Mouse (Mus musculus) adrenal gland, adult 2 months (tissue): ENCODE data around the gene Olfr330. TPM values are rescaled to one million over a fixed set of nuclear protein-coding genes. Genes with fewer than 3 reads are reported as not detected.
A peak's percentile ranks its signal among the peaks of the same experiment; 100 is the strongest.
"Not testable (repeated sequence)": the region's sequence is repeated elsewhere in the genome, so short reads cannot be mapped to it uniquely, and the experiment has no call there.

Source experiments
- DNase-seq: peaks from one replicate; pipeline ENCODE4 v3.0.0; 2021
- long read RNA-seq: library from polyadenylated mRNA; stranded (forward); transcript quantifications from one replicate; pipeline ENCODE4 v2.0.0, GENCODE M21; 2021
- polyA plus RNA-seq: library from polyadenylated mRNA; depleted of rRNA; stranded (reverse); fragments of >200 nt; gene quantifications from 2 replicates; pipeline ENCODE4 v1.2.3, GENCODE M21; 2012; rRNA removed
- total RNA-seq, 2 experiments: library from RNA; stranded (reverse); gene quantifications; 2 replicates each; pipeline ENCODE4 v1.2.3; 2021

The Olfr330 gene
- total RNA-seq (1 to 10 TPM in 1 of 2 experiments, under 1 TPM in 1; 0.41 to 1.0 TPM), polyA plus RNA-seq (0.95 and 3.2 TPM in 2 replicates)
- long read RNA-seq = 0 reads

DNA sequence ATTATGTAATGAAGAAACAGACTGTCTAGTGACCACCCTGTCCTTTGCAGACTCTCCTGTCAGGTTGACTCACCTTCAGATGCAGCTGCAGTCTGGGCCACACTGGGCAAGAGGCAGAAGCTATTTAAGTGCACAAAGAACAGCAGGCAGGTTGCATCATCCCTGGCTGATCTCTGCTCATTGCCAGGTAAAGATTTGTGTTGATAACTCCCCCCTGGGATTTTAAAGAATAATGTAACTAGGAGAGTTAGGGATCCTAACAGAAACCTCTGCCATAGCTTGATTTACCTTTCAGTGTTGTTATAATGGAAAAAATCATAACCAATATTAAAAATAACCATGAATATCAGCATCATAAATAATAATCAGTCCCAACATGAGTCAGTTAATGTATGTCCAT lies at the start of gene Olfr330:
Gene Olfr330, minus strand, starts transcription at position 101 of the 400 bp plus-strand sequence.
- DNase-seq = not testable (repeated sequence)

DNA sequence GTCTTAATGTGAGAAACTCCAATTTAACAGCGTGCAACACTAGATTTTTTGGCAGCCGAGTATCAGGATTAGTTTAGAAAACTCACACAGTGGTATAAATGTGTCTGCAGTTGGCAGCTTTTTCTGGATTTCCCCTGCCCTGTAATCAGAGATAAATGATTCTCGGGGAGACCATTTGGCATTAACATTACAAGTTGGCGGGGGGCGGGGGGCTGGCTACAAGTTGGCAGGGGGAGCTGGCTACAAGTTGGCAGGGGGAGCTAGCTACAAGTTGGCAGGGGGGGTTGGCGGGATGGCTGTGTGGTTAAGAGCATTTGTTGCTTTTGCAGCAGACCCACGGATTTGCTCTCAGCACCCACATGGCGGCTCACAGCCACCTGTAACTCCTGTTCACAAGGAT lies 44.0 kb upstream of the Olfr330 start:
- DNase-seq = no peak

DNA sequence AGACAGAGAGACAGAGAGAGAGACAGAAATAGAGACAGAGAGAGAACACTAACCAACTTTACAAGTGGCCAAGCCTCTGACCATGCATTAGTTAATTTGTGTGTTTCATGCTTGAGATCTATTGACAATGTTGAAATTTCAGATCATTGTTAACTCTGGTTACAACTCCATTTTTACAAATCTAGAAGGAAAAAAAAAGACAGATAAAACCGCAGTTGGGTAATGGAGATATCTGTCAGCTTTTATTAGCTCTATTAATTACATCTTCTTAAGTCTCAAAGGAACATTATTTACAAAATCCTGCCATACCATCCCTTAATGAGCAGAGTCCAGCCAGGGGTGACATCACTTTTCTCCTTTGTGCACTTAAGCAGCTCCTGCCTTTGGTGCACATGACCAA lies 42.8 kb upstream of the Olfr330 start, which contains the start of gene Olfr325:
Gene Olfr325, plus strand, starts transcription at position 301 of the 400 bp plus-strand sequence.
- no peak for DNase-seq

DNA sequence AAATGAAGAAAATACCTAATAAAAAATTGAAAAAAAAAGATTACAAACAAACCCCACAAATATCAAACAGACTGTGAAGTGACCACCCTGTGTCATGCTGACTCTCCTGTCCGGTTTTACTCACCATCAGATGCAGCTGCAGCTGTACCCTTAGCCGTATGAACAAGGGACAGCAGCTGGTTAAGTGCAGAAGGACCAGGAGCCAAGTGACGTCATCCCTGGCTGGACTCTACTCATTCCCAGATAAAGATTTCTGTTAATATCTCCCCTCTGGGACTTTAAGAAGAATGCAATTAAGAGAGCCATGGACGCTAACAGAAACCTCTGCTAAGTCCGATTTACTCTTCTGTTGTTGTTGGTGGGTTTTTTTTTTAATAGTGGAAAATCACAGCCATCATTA lies 35.8 kb upstream of the Olfr330 start, which contains the start of gene Olfr224:
Gene Olfr224, minus strand, starts transcription at position 149 of the 400 bp plus-strand sequence.
- DNase-seq = no peak

DNA sequence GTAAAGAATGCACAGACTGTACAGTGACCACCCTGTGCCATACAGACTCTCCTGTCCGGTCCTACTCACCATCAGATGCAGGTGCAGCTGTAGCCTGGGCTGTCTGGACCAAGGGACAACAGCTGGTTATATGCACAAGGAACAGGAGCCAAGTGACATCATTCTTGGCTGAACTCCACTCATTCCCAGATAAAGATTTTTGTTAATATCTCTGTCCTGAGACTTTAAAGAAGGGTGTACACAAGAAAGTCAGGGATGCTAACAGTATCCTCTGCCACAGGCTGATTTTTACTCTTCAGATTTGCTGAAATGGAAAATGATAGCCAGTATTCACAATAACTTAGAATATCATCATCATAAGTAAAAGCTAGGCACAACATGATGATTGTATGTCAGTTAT lies 20.9 kb upstream of the Olfr330 start, which contains the start of gene Olfr328:
Gene Olfr328, minus strand, starts transcription at position 101 of the 400 bp plus-strand sequence.
- DNase-seq = no peak

DNA sequence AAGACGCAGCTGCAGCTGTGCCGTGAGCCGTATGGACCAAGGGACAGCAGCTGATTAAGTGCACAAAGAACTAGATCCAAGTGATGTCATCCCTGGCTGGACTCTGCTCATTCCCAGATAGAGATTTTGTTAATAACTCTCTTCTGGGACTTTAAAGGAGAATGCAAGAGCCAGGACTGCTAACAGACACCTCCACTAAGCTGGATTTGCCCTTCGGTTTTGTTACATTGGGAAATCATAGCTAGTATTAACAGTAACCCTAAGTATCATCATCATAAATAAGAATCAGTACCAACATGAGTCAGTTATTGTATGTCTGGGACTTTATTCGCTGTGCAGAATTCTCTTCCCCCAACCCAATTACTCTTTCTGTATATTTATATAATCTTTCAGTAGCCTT lies 11.7 kb upstream of the Olfr330 start, which contains the start of gene Olfr329-ps:
Gene Olfr329-ps, minus strand, starts transcription at position 101 of the 400 bp plus-strand sequence.
- no peak for DNase-seq

DNA sequence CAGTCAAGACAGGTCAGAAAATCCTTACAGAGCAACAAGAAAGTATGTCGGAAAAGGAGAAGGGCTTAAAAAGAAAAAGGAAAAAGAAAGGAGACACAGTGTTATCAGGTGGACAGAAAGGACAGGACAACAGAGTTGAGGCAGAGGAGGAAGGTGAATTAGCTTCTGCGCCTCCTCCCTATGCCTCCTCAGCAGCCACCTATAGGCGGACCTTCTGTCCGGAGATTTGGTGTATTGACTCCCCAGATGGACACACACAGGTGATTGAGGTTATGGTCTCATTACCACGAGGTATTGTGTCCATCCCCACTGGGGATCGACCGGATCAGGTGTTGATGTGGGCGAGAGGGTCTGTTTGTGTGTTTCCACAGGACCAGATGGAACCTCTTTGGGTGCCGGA lies 14.9 kb downstream of the Olfr330 start:
- peak; percentile 8 for DNase-seq

DNA sequence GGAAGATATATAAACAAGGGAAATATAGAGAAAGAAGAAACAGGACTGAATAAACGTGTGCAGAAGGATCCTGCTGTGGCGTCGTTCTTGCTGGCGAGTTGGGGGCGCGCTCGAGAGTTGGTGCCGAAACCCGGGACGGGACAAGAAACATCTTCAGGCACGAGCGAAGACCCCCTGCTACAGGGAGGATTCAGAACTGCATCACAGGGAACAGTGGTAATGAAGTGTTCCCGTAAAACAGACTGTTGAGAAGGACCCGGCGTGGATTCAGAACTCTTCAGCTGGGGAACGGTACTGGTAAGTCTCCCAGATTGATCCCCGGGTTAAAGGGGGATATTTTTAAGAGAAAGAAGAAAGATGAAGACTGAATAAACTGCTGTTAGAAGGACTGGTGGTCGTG lies 15.7 kb downstream of the Olfr330 start:
- peak; percentile 51 for DNase-seq

DNA sequence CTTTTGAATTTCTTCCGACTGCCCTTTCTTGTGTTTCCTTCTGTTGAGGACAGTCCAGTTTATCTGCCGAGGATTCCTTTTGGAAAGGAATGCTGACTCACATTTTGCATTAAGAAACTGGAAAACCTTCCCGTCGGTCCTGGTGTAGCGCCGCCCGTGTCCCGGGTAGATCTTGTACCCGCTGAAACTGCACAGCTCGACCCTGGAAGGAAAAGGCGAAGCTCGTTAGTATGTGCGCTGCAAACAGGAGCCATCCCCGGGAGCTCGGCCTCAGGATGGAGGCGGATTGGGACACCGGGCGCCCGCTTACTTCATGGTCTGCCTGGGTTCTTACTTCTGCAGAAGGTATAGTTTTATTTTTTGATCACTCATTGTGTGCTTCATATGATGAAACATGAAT lies 25.6 kb downstream of the Olfr330 start:
- DNase-seq = not testable (repeated sequence)

DNA sequence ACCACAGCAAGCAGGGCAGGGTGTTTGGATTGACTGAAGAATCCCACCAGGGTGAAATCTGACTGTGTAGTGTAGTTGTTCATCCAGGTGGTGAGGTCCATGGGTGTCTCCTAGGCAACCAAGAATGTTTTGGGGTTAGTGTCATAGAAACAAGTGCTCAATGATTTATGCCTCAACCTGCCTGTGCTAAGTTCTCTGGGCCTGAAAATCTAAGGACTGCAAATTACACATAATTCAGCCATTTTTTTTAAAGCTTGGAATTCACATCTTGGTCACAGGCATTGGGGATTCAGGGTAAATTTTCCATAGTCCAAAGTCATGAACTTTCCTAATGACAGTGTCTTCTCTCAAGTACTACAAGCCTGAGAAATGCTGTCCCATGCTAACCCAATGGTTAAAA lies 32.2 kb downstream of the Olfr330 start, which contains the start of gene Olfr331:
Gene Olfr331, minus strand, starts transcription at position 101 of the 400 bp plus-strand sequence.
- not testable (repeated sequence) for DNase-seq

DNA sequence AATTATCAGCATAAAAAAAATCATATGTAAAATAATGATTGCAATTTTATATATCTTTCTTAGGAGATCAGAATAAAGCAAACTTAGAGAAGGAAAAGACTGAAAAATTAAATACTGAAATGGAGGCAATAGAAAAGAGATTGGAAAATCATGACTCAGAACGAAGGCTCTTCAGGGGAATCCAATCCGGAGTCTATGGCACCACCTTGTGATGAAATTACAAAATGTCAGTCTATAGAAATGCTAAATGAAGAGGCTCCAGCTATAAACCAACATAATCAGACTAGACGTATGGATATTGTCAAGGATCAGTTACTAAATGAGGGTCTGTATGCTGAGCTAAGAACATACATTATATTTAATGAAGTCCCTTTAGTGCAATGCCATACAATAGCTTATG lies 35.3 kb downstream of the Olfr330 start:
- no peak for DNase-seq

DNA sequence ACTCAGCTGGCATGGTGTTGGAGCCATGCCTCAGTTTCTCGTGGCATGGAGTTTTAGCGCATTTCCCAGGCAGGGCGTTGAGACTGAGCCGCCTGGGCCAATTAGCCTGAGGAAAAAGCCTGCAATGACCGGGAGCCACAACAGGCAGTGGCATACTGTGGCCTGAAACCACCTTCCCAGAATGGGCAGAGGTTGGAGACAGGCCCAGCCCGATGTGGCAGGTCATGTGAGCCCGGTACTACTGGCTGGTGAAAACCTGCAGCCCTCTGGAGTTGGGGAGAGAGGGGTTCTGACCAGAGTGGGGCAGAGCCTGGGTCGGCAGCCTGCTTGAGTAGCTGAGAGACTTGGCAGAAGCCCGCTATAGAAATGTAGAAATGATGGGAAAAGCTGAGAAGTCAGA lies 35.9 kb downstream of the Olfr330 start:
- DNase-seq = no peak

DNA sequence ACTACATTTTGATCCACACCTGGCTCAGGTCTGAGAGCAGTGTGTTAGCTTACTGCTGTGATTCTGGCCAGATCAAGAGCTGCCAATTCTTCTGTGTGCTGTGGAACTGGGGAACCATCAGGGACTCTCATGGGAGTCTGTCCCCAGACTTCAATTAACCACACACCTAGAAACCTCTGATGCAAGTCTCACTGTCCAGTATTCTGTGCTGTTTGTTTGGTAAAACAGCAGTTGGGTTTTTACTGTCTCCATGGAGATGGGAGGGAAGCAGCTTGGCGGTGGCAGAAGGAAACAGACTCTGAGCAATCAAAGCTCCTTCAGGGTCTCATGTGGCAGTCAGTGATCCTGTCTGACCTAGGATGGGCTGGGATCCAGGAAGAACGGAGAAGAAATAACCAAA lies 42.2 kb downstream of the Olfr330 start, which contains the start of gene Olfr332:
Gene Olfr332, minus strand, starts transcription at position 101 of the 400 bp plus-strand sequence.
- DNase-seq = no peak

Other genes with a start within 250 kb of the Olfr330 start
- gene Zfp692, start 227.8 kb downstream of the Olfr330 start, total RNA-seq = 10 to 100 TPM; 10.5 to 11.7 TPM
- gene Zfp692, start 227.8 kb downstream of the Olfr330 start, polyA plus RNA-seq = 23.3 and 25.7 TPM in 2 replicates
- 10 to 100 TPM; 43.6 to 51.2 TPM for gene Zfp672, start 204.5 kb downstream of the Olfr330 start, total RNA-seq
- gene Zfp672, start 204.5 kb downstream of the Olfr330 start, polyA plus RNA-seq = 59.3 and 59.9 TPM in 2 replicates
- 10 to 100 TPM; 24.3 to 54.5 TPM for gene Sh3bp5l, start 204.1 kb downstream of the Olfr330 start, total RNA-seq
- 49.6 and 49.7 TPM in 2 replicates for gene Sh3bp5l, start 204.1 kb downstream of the Olfr330 start, polyA plus RNA-seq
- gene Lypd8, start 155.8 kb downstream of the Olfr330 start, total RNA-seq = not detected
- 0.16 and 0.73 TPM in 2 replicates for gene Lypd8, start 155.8 kb downstream of the Olfr330 start, polyA plus RNA-seq
- not detected for gene 1810065E05Rik, start 113.7 kb downstream of the Olfr330 start, total RNA-seq
- gene 1810065E05Rik, start 113.7 kb downstream of the Olfr330 start, polyA plus RNA-seq = not detected in 2 replicates
- gene Gm12253, start 102.3 kb downstream of the Olfr330 start, total RNA-seq = not detected
- gene Gm12253, start 102.3 kb downstream of the Olfr330 start, polyA plus RNA-seq = not detected in 2 replicates
- gene Lypd9, start 81.9 kb downstream of the Olfr330 start, total RNA-seq = not detected
- gene Lypd9, start 81.9 kb downstream of the Olfr330 start, polyA plus RNA-seq = not detected in 2 replicates
- gene Olfr30, start 72.6 kb downstream of the Olfr330 start, total RNA-seq = not detected
- not detected in 2 replicates for gene Olfr30, start 72.6 kb downstream of the Olfr330 start, polyA plus RNA-seq
- not detected for gene Olfr332, start 42.3 kb downstream of the Olfr330 start, total RNA-seq
- not detected in 2 replicates for gene Olfr332, start 42.3 kb downstream of the Olfr330 start, polyA plus RNA-seq
- gene Olfr331, start 32.3 kb downstream of the Olfr330 start, total RNA-seq = not detected
- gene Olfr331, start 32.3 kb downstream of the Olfr330 start, polyA plus RNA-seq = not detected in 2 replicates
- 1 to 10 TPM in 1 of 2 experiments, under 1 TPM in 1; 0.62 to 1.4 TPM for gene Olfr329-ps, start 11.6 kb upstream of the Olfr330 start, total RNA-seq
- 0.69 and 1.0 TPM in 2 replicates for gene Olfr329-ps, start 11.6 kb upstream of the Olfr330 start, polyA plus RNA-seq
- gene Olfr328, start 20.8 kb upstream of the Olfr330 start, total RNA-seq = under 1 TPM in 1 of 2 experiments, not detected in 1; 0.24 TPM
- gene Olfr328, start 20.8 kb upstream of the Olfr330 start, polyA plus RNA-seq = not detected in 2 replicates
- not detected for gene Olfr224, start 35.7 kb upstream of the Olfr330 start, total RNA-seq
- not detected in 2 replicates for gene Olfr224, start 35.7 kb upstream of the Olfr330 start, polyA plus RNA-seq
- gene Olfr325, start 42.9 kb upstream of the Olfr330 start, total RNA-seq = not detected
- gene Olfr325, start 42.9 kb upstream of the Olfr330 start, polyA plus RNA-seq = not detected in 2 replicates
- not detected for gene Olfr324, start 60.3 kb upstream of the Olfr330 start, total RNA-seq
- gene Olfr324, start 60.3 kb upstream of the Olfr330 start, polyA plus RNA-seq = not detected in 2 replicates
- gene 2210407C18Rik, start 81.2 kb upstream of the Olfr330 start, total RNA-seq = not detected
- 0.17 TPM in 1 of 2 replicates, not detected in the other for gene 2210407C18Rik, start 81.2 kb upstream of the Olfr330 start, polyA plus RNA-seq
- gene Olfr323, start 95.7 kb upstream of the Olfr330 start, total RNA-seq = not detected
- not detected in 2 replicates for gene Olfr323, start 95.7 kb upstream of the Olfr330 start, polyA plus RNA-seq
- not detected for gene Trim58, start 105.6 kb upstream of the Olfr330 start, total RNA-seq
- not detected in 2 replicates for gene Trim58, start 105.6 kb upstream of the Olfr330 start, polyA plus RNA-seq
- not detected for gene Olfr322, start 123.9 kb upstream of the Olfr330 start, total RNA-seq
- gene Olfr322, start 123.9 kb upstream of the Olfr330 start, polyA plus RNA-seq = not detected in 2 replicates
- not detected for gene Olfr320, start 146.3 kb upstream of the Olfr330 start, total RNA-seq
- not detected in 2 replicates for gene Olfr320, start 146.3 kb upstream of the Olfr330 start, polyA plus RNA-seq
- gene Olfr319, start 164.3 kb upstream of the Olfr330 start, total RNA-seq = not detected
- gene Olfr319, start 164.3 kb upstream of the Olfr330 start, polyA plus RNA-seq = not detected in 2 replicates
- gene Olfr318, start 189.2 kb upstream of the Olfr330 start, total RNA-seq = not detected
- gene Olfr318, start 189.2 kb upstream of the Olfr330 start, polyA plus RNA-seq = not detected in 2 replicates
- not detected for gene Olfr317, start 204.4 kb upstream of the Olfr330 start, total RNA-seq
- gene Olfr317, start 204.4 kb upstream of the Olfr330 start, polyA plus RNA-seq = not detected in 2 replicates
- gene Olfr316, start 217.9 kb upstream of the Olfr330 start, total RNA-seq = not detected
- not detected in 2 replicates for gene Olfr316, start 217.9 kb upstream of the Olfr330 start, polyA plus RNA-seq
- not detected for gene Olfr315, start 238.4 kb upstream of the Olfr330 start, total RNA-seq
- gene Olfr315, start 238.4 kb upstream of the Olfr330 start, polyA plus RNA-seq = not detected in 2 replicates
- not detected for gene Olfr314, start 248.1 kb upstream of the Olfr330 start, total RNA-seq
- gene Olfr314, start 248.1 kb upstream of the Olfr330 start, polyA plus RNA-seq = not detected in 2 replicates